Mouse (Mus musculus): Measurements from ENCODE around the gene Nfkb1. TPM values are rescaled to one million over a fixed set of nuclear protein-coding genes. Genes with fewer than 3 reads are reported as not detected.

Gene Nfkb1
- polyA plus RNA-seq, 1 experiment: 45.0 TPM

DNA sequence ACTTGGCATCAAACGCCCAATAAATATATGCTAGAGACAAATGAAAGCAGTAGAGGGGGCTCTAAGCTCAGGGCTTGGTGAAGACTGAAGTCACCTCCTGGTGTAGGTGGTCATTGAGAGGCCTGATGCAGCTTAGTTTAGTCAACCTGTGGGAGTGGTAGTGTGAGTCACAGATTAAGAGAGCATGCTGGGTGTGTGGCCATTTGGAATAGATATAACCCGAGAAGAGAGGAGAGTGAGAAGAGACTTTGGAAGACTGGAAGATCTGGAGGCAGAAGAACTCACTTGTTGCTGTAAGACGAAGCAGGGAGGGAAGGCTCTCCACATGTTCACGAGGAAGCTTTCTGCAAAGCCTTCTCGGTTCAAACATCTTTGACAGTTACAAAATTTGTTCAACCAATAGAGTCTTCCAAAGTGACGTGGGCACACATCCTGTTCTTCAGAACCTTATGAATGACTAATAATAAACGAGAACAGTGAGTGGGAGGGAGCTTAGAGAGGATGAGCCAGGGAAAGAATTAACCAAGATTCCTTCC lies 135.2 kb downstream of the Nfkb1 start:
- no peak overlapping the region for H3ac ChIP-seq (ENCODE audit: control insufficient read depth, insufficient read length, low read depth)
- H3K4me3 ChIP-seq (ENCODE audit: insufficient read depth, poor library complexity, severe bottlenecking): no peak overlapping the region
- no peaks in the 10 kb centered on the region for H3K79me3 ChIP-seq (ENCODE audit: low read depth)
- no peaks in the 10 kb centered on the region for H3K79me2 ChIP-seq (ENCODE audit: control insufficient read depth, insufficient read depth)
- TF ChIP-seq MYOD1 (IDR thresholded peaks at IDR 0.05; ENCODE audit: control insufficient read depth, insufficient read length, low read depth) (no peak), MYOG (IDR thresholded peaks at IDR 0.05; ENCODE audit: control insufficient read depth, extremely low read depth, insufficient read length) (no peak), USF1 (IDR thresholded peaks at IDR 0.05; ENCODE audit: low read depth) (no peak), CTCF (IDR thresholded peaks at IDR 0.05; ENCODE audit: control insufficient read depth, insufficient read depth, insufficient read length) (no peak), FOSL1 (IDR thresholded peaks at IDR 0.05; ENCODE audit: insufficient read depth, low read length, poor library complexity, severe bottlenecking) (no peak), MAX (IDR thresholded peaks at IDR 0.05) (no peak), CEBPB (IDR thresholded peaks at IDR 0.05; ENCODE audit: low read depth) (no peak)
- no peaks in the 10 kb centered on the region for H3K27me3 ChIP-seq (ENCODE audit: control insufficient read depth, insufficient read depth, insufficient read length)
- H3K36me3 ChIP-seq (ENCODE audit: control insufficient read depth, insufficient read depth): no peaks in the 10 kb centered on the region

DNA sequence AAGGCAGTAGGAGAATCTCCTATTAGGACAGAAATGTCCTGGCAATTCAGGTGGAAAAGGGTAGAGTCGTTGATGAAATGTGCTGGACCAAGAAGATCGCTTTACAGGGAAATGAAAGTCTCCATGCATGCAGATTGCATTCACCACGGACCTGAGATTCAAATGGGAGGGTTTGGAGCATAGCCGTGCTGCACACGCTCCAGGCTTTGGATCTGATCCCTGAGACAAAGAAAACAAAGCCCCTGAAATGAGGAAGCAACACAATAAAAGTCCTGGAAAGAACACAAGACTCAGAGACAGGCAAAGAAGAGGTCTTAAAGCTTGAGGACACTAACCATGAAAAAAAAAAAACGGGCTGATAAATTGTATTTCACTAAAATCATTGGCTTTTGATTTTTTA lies 136.2 kb downstream of the Nfkb1 start:
- no peak overlapping the region for H3ac ChIP-seq (ENCODE audit: control insufficient read depth, insufficient read length, low read depth)
- no peak for TF ChIP-seq MYOG (IDR thresholded peaks at IDR 0.05; ENCODE audit: control insufficient read depth, extremely low read depth, insufficient read length)
- no peak for TF ChIP-seq MYOD1 (IDR thresholded peaks at IDR 0.05; ENCODE audit: control insufficient read depth, insufficient read length, low read depth)
- no peak for TF ChIP-seq CTCF (IDR thresholded peaks at IDR 0.05; ENCODE audit: control insufficient read depth, insufficient read depth, insufficient read length)
- no peak for TF ChIP-seq MAX (IDR thresholded peaks at IDR 0.05)
- no peaks in the 10 kb centered on the region for H3K36me3 ChIP-seq (ENCODE audit: control insufficient read depth, insufficient read depth)
- H3K79me3 ChIP-seq (ENCODE audit: low read depth): no peaks in the 10 kb centered on the region
- H3K4me3 ChIP-seq (ENCODE audit: insufficient read depth, poor library complexity, severe bottlenecking): no peak overlapping the region
- no peaks in the 10 kb centered on the region for H3K79me2 ChIP-seq (ENCODE audit: control insufficient read depth, insufficient read depth)
- no peaks in the 10 kb centered on the region for H3K27me3 ChIP-seq (ENCODE audit: control insufficient read depth, insufficient read depth, insufficient read length)

DNA sequence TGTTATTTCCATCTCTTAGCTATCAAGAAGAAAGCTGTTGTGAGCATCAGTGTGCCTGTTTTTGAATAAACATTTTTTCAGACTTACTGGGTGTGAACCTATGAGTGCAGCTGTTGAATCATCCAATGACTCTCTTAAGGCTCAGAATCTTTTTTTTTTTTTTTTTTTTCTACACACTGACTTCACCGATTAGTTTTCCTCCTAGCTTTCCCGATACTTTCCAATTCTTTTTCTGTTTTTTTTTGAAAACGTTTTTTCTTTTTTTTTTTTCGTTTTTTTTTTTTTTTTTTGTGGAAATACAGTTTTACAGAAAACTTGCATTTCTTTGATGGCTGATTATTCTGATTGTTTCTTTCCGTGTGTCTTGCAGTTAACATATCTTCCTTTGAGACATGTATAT lies 138.5 kb downstream of the Nfkb1 start:
- Histone ChIP-seq H3K79me2 (ENCODE audit: control insufficient read depth, insufficient read depth) (no peaks in the 10 kb centered on the region), H3ac (ENCODE audit: control insufficient read depth, insufficient read length, low read depth) (no peak overlapping the region), H3K27me3 (ENCODE audit: control insufficient read depth, insufficient read depth, insufficient read length) (no peaks in the 10 kb centered on the region), H3K79me3 (ENCODE audit: low read depth) (no peaks in the 10 kb centered on the region), H3K36me3 (ENCODE audit: control insufficient read depth, insufficient read depth) (no peaks in the 10 kb centered on the region), H3K4me3 (ENCODE audit: insufficient read depth, poor library complexity, severe bottlenecking) (no peak overlapping the region)
- TF ChIP-seq CEBPB (IDR thresholded peaks at IDR 0.05; ENCODE audit: low read depth) (no peak), USF1 (IDR thresholded peaks at IDR 0.05; ENCODE audit: low read depth) (no peak), MYOG (IDR thresholded peaks at IDR 0.05; ENCODE audit: control insufficient read depth, extremely low read depth, insufficient read length) (no peak), CTCF (IDR thresholded peaks at IDR 0.05; ENCODE audit: control insufficient read depth, insufficient read depth, insufficient read length) (no peak), MYOD1 (IDR thresholded peaks at IDR 0.05; ENCODE audit: control insufficient read depth, insufficient read length, low read depth) (no peak), FOSL1 (IDR thresholded peaks at IDR 0.05; ENCODE audit: insufficient read depth, low read length, poor library complexity, severe bottlenecking) (no peak), MAX (IDR thresholded peaks at IDR 0.05) (no peak)

DNA sequence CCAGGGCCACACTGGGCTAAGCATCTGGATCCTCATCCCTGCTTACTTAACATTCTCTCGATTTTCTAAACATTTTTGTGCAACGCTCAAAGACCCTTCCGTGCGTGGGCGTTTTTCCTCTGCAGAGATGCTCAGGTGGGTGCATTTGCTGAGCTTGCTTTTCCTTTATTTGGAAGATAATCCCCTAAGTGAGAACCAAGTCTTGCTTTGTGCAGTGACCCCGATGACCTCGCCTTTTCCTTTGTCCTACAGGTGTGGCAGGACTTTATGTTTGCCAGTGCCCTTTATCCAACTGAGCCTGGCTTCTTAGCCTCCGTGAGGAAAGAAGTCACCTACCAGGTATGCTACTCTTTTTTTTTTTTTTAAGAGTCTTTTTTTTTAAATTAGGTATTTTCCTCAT lies 144.0 kb downstream of the Nfkb1 start:
- Histone ChIP-seq H3K36me3 (ENCODE audit: control insufficient read depth, insufficient read depth) (no peaks in the 10 kb centered on the region), H3K27me3 (ENCODE audit: control insufficient read depth, insufficient read depth, insufficient read length) (no peaks in the 10 kb centered on the region), H3ac (ENCODE audit: control insufficient read depth, insufficient read length, low read depth) (no peak overlapping the region), H3K4me3 (ENCODE audit: insufficient read depth, poor library complexity, severe bottlenecking) (no peak overlapping the region), H3K79me3 (ENCODE audit: low read depth) (no peaks in the 10 kb centered on the region), H3K79me2 (ENCODE audit: control insufficient read depth, insufficient read depth) (no peaks in the 10 kb centered on the region)
- TF ChIP-seq CTCF (IDR thresholded peaks at IDR 0.05; ENCODE audit: control insufficient read depth, insufficient read depth, insufficient read length): no peak
- no peak for TF ChIP-seq MYOG (IDR thresholded peaks at IDR 0.05; ENCODE audit: control insufficient read depth, extremely low read depth, insufficient read length)
- TF ChIP-seq USF1 (IDR thresholded peaks at IDR 0.05; ENCODE audit: low read depth): no peak
- no peak for TF ChIP-seq MYOD1 (IDR thresholded peaks at IDR 0.05; ENCODE audit: control insufficient read depth, insufficient read length, low read depth)
- no peak for TF ChIP-seq MAX (IDR thresholded peaks at IDR 0.05)
- TF ChIP-seq FOSL1 (IDR thresholded peaks at IDR 0.05; ENCODE audit: insufficient read depth, low read length, poor library complexity, severe bottlenecking): no peak
- no peak for TF ChIP-seq CEBPB (IDR thresholded peaks at IDR 0.05; ENCODE audit: low read depth)

DNA sequence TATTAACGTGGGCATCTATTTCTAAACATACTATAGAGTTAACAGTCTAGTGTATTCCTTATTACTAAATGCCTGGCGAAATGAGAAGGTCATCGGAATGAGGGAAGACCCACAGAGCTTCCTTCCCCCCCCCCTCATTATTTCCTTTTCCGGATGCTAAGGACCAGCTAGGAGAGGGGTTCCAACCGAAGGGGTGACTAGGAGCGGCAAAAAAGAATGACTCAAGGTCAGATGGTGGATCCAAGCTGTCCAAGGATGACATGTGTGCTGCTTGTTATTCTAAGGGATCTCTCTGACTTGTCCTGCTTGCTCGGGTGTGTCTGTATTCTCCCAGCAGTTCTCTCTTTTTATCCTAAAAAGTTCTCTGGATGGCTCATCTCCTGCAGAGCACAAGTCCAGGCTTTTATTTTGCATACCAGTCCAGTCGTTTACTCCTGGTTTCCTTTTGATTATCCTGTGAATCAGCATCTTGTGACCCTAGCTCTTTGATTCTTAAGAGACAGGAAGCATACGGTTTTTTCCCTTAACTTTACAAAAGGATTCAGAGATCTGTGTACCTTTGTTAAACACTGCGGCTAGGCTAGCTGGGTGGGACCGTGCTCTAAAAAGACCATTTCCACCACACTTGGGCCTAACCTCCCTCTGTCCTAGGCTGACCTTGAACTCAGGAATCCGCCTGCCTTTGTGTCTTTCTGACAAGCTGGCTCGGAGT lies 145.0 kb downstream of the Nfkb1 start:
- Histone ChIP-seq H3K79me2 (ENCODE audit: control insufficient read depth, insufficient read depth) (no peaks in the 10 kb centered on the region), H3ac (ENCODE audit: control insufficient read depth, insufficient read length, low read depth) (no peak overlapping the region), H3K27me3 (ENCODE audit: control insufficient read depth, insufficient read depth, insufficient read length) (no peaks in the 10 kb centered on the region), H3K36me3 (ENCODE audit: control insufficient read depth, insufficient read depth) (no peaks in the 10 kb centered on the region), H3K4me3 (ENCODE audit: insufficient read depth, poor library complexity, severe bottlenecking) (no peak overlapping the region), H3K79me3 (ENCODE audit: low read depth) (no peaks in the 10 kb centered on the region)
- TF ChIP-seq MYOD1 (IDR thresholded peaks at IDR 0.05; ENCODE audit: control insufficient read depth, insufficient read length, low read depth) (no peak), MAX (IDR thresholded peaks at IDR 0.05) (no peak), FOSL1 (IDR thresholded peaks at IDR 0.05; ENCODE audit: insufficient read depth, low read length, poor library complexity, severe bottlenecking) (no peak), USF1 (IDR thresholded peaks at IDR 0.05; ENCODE audit: low read depth) (no peak), MYOG (IDR thresholded peaks at IDR 0.05; ENCODE audit: control insufficient read depth, extremely low read depth, insufficient read length) (no peak), CEBPB (IDR thresholded peaks at IDR 0.05; ENCODE audit: low read depth) (no peak)

Other genes with a start within 250 kb of the Nfkb1 start
- 2.9 TPM for gene Manba, start 205.9 kb downstream of the Nfkb1 start, polyA plus RNA-seq (2012; fragmentation: generic; extraction: Trizol)
- 1.4 TPM for gene Slc39a8, start 133.7 kb upstream of the Nfkb1 start, polyA plus RNA-seq (2012; fragmentation: generic; extraction: Trizol)

Measured in C2C12 (cell line).